Mouse (Mus musculus): Measurements from ENCODE around the gene Birc3.
"Not testable (repeated sequence)": the region's sequence is repeated elsewhere in the genome, so short reads cannot be mapped to it uniquely, and the experiment has no call there.

The Birc3 gene

DNA sequence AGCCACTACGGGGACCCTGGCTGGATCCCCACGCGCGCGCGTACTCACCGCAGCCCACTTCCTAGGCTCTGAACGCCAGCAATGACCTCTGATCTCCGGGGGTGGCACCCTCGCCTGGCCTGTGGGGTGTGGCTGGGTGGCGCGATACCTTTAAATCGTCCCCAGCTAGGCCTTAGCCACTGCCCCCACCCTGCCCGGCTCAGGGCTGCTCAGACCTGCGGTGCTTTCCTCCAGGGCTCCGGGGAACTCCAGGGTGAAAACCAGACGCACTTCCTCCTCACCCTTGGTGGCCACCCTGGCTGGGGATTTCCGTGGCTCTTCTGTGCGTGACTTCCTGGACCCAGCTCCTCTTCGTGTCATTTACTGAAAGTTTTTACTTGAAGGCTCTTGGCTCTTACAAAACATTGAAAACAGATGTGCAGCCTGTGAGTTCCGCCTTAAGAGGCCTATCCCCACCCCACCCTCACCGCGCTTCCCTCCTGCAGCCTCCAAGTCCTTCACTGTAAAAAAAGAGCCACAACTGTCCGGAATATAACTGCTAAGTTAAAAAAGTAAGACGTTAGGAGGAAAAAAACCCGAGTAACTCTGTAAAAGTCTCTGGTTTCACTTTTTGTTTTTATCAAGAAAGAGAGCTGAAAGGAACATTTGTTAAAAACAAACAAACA lies at the start of gene Birc3:
Gene Birc3, minus strand, starts transcription at position 412 of the 665 bp plus-strand sequence.
- peak; percentile 80 for DNase-seq

DNA sequence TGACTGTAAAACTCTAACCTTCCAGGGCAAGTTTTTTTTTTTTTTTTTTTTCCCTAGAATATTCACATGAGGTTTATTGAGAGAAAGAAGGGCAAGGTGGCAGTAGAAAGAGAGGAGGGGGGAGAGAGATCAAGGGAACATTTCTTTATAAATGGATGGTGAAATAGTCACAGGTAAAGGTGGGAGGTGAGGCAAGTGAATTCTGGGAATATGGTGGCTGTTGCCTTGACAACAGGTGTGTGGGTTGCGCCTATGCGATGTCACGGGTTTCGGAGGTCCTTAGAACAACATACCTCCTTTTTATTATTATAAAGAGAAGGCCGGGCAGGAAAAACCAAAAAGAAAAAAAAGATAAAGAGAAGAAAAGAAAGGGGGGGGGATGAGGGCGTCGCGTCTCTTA lies 41.9 kb upstream of the Birc3 start:
- DNase-seq, result no peak

DNA sequence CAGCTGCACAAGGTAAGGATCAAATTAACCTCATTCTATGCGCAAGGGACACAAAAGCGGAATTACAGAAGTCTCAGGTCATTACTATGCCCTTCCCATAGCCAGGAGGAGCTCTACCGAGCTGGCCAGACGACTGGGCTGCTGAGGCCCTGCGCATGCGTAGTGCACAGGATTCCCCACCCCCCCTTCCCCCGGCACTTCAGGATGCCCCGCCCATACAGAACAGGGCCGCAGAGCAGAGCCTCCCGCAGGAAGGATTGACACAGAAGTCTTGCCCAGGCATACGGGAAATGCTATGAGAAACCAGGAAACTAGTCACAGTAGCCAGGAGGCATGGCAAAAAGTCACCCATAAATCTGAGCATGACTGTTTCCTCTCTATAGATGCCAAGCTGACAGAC lies 41.5 kb upstream of the Birc3 start:
- DNase-seq, result peak; percentile 31

DNA sequence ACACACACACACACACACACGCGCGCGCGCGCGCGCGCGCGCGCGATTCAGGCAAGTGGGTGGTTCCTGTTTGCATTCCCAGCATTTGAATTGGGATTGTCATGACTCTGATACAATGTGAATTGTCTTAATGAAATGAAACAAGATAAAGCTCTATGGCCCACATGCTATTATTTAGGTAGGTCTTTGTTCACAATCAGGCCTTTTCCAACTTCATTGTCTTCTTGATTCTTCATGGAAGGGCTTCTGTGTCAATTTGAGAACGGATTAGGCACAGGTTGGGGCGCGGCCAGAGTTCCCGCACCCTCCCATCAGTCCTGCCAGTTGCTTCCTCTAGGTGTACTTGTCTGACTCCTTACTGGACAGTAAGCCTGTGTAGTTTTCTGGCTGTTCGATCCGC lies 41.0 kb upstream of the Birc3 start:
- no peak for DNase-seq

DNA sequence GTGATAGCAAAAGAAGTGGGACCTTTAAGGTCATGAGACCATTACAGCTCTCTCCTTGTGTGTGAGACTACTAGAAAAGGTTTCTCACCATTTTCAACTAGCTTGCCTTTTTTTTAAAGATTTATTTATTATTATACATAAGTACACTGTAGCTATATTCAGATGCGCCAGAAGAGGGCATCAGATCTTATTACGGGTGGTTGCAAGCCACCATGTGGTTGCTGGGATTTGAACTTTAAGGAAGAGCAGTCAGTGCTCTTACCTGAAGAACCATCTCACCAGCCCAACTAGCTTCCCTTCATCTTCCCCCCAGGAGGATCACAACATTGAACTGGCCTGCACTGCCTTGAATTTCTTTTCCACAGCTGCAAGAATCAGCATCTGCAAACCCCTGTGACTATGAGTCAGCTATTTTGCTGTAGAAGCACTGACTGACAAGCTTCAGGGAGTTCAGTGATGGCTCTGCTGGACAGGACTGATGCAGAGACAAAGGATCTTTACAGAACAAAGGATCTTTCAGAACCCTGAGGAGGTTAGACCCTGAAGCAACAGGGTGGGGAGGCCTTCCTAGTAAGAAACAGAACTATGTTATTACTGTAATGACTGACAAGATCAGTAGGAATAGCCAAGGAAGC lies 34.5 kb upstream of the Birc3 start:
- DNase-seq, result no peak

DNA sequence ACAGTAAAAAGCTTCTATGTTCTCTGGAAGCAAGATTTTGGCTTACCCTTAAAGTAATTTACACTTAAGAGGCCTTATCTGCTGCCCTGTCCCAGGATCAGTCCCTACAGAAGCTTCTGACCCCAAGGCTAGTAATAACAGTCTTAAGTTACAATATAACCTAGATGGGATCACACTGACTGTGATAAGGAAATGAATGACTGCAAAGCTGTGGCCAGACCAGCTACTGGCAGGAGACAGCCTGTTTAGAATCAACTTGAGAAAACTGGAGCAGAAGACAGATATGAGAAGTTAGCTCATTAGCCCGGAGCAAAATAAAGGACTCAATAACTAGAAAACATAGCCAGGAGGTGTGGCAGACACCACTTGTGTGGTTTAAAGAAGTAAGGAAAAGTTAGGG lies 33.6 kb upstream of the Birc3 start:
- no peak for DNase-seq

DNA sequence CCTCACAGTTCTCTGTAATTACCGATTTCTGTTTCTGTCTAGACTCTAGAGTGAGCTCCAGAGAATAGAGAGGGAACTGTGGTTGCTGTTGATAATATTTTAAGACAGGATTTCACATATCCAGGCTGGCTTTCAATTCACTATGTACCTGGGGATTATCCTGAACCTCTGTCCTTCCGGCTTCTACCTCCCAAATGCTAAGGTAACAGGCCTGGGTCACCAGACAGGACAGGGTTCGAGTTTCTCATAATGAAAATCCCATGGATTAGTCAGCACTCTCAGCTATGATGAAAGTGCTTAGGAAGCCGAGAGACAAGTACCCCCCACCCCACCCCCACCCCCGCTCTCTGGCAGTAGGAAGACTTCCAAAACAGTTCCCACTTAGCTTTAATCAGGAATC lies 30.8 kb upstream of the Birc3 start:
- DNase-seq, result no peak

DNA sequence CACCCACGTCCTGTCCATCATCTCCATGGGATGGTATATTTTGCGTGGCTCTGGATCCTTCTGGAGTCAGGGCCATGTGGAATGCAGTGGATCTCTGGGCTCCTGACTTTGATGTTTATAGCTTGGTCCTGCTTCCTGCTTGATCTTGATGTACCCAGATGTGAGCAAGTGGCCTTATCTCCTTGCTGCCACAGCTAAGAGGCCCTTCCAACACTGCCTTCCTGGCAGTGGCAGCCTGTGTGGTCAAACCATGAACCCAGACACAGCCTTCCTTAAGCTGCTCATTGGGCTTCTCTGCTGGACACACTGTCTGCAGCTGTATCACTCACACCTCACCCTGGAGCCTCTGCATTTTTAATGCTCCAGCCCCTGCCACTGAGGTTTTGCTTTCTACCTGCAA lies 30.3 kb upstream of the Birc3 start:
- no peak for DNase-seq

DNA sequence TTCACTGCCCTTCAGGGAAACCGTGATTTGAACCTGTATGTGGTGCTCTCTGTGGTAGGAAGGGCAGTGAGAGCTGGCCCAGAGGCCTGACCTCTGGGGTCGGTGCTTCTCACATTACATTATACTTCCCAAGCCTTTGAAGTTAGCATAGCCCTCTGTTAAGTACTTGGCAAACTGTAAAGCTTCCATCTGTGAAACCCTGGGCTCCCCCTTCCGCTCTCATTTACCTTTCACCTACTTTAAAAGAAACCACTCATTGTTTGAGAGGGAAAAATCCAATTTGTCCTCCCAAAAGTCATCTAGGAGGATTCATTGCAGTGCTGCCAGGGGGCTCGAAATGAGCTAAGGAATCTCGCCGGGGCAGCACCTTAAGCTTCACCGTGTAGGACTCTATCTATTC lies 29.3 kb upstream of the Birc3 start:
- no peak for DNase-seq

DNA sequence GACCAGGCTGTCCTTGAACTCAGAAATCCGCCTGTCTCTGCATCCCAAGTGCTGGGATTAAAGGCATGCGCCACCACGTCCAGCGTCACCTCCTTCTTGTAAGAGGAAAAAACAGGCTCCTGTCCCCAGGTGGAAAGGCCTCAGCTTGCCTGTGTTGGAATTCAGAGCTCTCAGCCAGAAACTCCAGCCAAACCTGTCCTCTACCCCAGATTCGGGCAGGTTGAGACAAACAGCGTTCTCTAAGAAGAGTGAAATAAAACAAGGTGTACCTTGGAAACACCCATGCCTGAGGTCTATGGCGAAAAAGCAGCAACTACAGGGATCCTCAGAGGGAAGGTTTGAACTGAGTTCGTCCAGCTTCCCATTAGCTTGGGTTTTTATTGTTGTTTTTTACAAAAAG lies 28.0 kb upstream of the Birc3 start:
- DNase-seq, result no peak

DNA sequence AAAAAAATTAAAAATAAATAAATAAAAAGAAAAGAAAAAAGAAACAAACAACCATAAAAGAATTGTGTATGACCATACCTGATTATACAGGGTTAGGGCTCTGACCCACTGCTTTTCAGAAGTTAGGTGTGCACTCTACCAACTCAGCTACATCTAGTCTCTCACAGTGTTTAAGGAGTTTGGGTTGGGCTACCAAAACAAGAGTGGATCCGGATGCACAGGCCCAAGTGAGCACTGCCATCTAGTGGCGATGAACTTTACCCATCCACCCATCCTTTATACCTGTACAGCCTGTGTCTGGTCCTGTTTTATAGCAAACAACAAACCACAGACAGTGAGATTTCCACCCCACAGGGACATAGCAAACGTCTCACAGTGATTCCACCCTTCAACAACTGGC lies 24.5 kb upstream of the Birc3 start:
- peak; percentile 74 for DNase-seq

DNA sequence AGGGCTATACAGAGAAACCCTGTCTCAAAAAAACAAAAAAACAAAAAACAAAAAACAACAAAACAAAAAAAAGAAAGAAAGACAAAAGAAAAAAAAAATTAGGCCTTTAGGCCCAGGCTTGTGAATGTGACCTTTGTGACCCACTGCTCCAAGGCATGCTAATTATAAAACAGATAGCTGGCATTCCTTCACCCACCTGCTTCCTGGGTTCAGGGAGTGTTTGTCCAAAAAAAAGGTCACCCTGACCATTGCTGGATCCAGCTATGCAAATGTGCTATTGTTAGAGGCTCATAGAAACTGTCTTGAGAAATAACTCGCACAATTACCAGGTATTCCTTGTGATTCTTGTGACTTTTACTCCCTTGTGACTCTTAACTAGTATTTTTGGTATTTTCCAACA lies 18.8 kb upstream of the Birc3 start:
- not testable (repeated sequence) for DNase-seq

DNA sequence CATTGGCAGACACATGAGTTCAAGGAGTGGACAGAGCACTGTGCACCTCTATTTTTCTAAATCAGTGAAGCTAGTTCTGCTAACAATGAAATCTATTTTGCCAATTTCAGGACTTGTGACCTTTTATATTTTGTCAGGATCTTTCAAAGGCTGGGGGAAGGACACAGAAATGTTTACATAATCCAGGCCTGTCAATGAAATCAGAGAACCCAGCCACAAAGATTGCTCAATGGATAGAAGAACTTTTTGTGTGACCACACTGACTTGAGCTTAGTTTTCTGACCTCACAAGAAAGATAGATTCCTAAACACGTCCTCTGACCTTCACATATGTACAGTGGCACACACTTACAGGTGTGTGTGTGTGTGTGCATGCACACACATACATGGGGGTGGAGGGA lies 18.2 kb upstream of the Birc3 start:
- no peak for DNase-seq

DNA sequence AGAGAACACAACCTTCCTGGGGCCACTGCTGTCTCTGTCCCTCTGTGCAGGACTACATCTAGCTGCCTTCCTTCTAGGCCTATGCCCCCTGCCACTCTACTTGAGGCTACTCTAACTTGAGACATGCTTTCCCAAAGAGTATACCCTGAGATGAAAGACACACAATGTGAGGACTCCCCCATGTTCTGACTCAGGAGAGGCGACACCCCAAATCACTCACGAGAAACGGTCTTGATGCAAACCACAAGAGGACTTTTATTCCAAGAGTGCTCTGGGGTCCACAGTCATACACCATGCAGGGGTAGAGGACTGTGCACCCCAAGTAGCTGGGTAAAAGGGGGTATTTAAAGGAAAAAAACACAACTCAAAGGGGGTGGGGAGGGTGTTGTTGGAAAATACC lies 11.4 kb upstream of the Birc3 start:
- DNase-seq, result no peak

DNA sequence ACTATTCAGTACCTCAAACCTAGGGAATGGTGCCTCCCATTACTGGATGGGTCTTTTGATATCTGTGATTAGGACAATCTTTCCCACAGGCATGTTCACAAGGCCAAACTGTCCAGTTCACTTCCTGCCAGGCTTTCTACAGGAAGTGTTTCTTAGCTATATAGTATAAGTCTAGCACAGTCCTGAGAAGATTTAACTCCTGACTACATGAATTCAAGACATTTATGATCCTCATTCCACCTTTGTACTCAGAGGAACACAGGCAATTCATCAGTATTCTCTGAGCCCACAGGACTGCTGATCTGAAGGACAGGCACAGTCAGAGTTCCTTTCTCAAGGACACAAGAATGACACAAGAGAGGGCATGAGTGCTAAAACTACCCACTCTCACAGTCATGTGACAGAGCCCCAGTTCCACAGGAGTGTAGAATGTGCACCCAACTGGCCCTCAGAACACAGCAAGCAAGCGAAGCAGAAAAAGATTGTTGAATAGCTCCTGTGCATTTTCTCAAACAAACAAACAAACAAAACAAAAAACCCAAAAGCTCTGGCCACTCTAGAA lies 9.4 kb upstream of the Birc3 start:
- DNase-seq, result no peak

DNA sequence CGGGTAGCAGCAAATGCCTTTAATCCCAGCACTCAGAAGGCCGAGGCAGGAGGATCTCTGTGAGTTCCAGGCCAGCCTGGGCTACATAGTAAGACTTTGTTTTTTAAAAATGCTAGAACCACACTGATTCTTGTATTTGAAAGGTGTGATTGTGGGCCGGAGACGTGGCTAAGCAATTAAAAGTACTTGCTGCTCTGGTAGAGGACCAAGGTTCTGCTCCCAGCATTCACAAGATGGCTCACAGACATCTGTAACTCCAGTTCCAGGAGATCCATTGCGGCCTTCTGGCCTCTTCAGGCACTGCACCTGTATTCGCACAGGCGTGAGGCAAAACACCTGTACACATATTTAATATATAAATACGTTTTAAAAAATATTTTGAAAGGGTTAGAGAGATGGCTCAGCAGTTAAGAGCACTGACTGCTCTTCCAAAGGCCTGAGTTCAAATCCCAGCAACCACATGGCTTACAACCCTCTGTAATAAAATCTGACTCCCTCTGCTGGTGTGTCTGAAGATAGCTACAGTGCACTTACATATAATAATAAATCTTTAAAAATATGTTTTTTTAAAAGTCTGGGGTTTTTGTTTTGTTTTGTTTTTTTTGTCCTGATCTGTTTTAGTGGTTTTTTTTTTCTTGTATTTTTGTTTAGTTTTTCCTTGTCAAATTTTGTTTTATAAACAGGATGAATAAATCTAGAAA lies 675 bp upstream of the Birc3 start:
- DNase-seq, result peak; percentile 19

DNA sequence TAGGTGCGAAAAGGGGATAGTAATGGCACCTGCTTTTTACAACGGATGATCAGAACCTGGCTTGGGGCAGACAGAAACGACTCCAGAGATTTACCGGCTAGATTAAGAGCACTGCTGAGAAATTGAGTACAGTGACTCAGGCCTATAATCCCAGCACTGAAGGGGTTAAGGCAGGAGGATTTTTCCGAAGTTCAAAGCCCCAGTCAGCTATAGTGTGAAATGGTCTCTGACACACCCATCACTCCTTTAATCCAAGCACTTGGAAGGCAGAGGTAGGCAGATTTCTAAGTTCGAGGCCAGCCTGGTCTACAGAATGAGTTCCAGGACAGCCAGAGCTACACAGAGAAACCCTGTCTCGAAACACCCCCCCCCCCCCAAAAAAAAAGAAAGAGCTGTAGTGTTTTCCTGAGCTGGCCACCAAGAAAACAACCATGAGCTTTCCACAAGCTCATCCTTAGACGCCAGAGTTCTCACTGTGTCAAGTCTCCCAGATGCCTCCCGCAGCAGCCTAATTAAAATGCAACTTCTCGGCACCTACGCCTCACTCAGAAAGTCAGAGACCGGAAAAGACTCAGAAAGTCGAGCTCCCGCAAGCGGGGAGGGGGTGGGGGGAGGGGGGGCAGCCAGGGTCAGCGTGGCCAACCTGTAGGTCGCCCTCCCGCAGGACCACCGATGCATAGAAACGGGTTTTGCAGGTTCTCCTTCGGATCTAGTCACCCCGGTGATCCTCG lies 777 bp downstream of the Birc3 start:
- DNase-seq, result no peak

DNA sequence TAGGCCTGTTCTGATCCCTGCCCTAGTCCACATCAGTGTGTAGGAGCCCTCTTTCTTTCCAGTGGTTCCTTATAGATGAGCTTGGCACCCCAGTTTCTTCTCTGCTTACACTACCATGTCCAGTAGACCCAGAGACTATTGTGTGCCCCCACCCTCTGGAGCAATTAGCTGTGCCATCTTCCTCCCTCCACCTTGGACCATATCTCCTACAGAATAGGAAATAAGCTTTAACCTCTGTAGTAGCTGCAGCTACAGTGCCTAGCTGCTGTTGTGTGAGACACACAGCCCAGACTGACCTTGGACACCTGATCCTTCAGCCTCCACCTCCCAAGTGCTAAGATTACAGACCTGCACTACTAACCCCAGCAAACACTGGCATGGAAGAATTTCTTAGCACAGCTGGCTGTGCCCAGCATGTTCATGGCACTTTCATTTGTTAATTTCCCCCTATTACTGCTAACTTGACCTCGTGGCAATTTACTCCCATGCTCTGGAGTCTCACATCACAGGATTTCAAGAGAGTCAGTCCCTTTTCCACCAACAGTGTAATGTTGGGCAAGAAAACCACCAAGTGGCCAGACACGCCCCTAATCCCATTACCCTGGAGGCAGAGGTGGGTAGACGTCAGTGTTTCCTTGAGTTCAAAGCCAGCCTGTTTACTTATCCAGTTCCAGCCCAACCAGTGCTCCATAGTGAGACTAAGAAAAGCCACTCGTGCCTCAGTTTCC lies 1.5 kb downstream of the Birc3 start:
- DNase-seq, result no peak

DNA sequence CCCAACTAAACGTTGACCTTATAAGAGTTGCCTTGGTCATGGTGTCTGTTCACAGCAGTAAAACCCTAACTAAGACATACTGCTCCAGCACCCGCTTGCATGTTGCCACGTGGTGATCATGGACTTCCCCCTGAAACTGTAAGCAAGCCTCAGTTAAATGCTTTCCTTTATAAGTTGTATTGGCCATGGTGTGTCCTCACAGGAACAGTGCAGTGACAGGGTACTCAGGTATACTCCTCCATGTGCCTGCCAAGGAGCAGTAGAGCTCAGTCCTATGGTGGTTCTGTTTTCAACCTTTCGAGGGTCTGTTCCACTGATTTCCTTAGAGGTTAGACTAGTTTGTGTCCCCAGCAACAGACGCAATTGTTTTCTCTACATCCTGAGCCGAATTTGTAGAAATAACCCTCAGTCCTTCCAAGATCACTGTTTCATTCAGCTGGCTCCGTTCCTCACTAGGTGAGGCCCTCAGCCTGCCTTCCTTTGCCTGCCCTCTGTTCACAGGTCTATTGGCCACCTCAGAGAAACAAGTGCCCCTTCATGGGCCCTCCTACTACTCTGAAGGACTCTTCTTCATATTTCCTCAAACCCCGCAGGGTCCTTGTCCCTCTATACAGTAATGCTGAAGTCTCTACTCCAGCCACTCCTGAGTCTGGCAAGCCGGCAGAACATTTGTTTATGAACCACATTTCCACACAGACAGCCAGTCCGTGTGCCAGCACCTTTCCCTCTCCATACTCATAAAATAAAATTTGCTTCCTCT lies 2.2 kb downstream of the Birc3 start:
- no peak for DNase-seq

DNA sequence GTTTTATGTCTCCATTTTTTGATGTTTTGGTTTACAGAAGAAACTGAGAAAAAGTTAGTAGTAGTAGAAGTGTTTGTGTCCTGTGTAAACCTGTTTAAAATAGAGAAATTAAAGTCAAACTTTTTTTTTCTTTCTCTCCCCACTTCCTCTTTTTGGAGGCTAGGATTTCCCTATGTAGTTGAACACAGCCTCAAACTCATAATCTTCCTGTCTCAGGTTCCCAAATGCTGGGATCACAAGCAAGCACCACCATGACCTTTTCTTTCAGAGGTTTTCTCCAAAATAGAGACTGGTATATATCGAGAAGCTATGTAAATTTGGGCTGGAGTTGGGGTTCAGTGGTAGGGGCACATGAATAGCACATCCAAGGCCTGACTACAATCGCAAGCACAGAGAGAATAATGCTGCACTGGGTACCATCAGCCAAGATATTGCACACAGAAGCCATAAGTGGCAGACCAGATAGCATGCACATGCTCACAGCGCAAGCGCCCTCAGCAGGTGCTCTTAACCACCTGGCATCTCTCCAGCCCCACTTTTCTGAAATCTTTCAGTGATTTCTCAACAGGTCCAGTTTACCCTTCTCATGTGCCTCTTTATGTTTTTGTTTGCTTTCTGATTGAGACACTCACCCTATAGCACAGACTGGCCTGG lies 4.0 kb downstream of the Birc3 start:
- peak; percentile 12 for DNase-seq

DNA sequence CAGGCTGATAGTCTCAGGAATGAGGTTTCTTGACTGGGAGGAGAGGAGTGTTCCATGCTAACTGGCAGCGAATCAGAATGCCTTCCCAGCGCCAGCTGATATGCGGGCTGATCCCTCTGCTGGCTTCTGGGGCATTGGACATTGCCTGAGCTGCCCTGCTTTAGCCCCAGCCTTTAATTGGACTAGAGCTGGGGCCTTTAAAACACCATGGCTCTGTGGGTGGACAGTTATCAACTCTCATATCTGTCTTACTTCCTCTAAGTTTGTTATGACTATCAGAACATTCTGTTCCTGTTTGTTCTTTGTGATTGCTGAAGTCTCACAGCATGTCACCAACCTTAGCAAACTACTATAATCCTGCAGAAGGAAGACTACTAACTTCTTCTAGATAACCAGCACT lies 5.0 kb downstream of the Birc3 start:
- DNase-seq, result no peak
